Mouse (Mus musculus): Measurements from ENCODE around the gene Myoz1.

GRCm38 (mm10) chr14:20667469-20667868 is 11.1 kb upstream of the Myoz1 start:
- no peak for TF ChIP-seq CTCF (IDR thresholded peaks at IDR 0.05)
- TF ChIP-seq EP300 (IDR thresholded peaks at IDR 0.05; ENCODE audit: insufficient read depth, low read depth, low read length) = no peak
- no peak for TF ChIP-seq POLR2A (IDR thresholded peaks at IDR 0.05; ENCODE audit: insufficient read depth, low read depth, low read length)

All from heart, adult 2 months (tissue).